Mouse (Mus musculus) heart, adult 2 months (tissue): ENCODE measurements at regions not wholly inside any gene's neighbourhood (a gene's known extent, or its start where the extent isn't known, plus 50 kb on each side); places are given as distances from the start of the nearest gene placed in this dataset.

Experiments used
- DNase-seq, 2 experiments: peaks; one replicate each; pipeline ENCODE4 v3.0.0; 2021
- H3K27ac ChIP-seq: fragments of 200-600 bp; 2 replicates; pipeline ENCODE4 v1.8.1; 2022
- H3K27me3 ChIP-seq: fragments of 200-500 bp; 2 replicates; pipeline ENCODE4 v1.6.1; 2012; ENCODE audit warnings: mild to moderate bottlenecking, low read length, inconsistent platforms, mixed read lengths; ENCODE audit not compliant: control insufficient read depth, insufficient read depth
- H3K36me3 ChIP-seq: fragments of 200-500 bp; 2 replicates; pipeline ENCODE4 v1.6.1; 2012; ENCODE audit warnings: low read length, inconsistent platforms; ENCODE audit not compliant: control insufficient read depth, insufficient read depth
- H3K4me1 ChIP-seq: fragments of 200-500 bp; 2 replicates; pipeline ENCODE4 v1.6.1; 2011; ENCODE audit warnings: low read length; ENCODE audit not compliant: control insufficient read depth, insufficient read depth
- H3K4me3 ChIP-seq: fragments of 200-600 bp; 2 replicates; pipeline ENCODE4 v1.8.1; 2022
- H3K79me2 ChIP-seq: fragments of 200-500 bp; replicated peaks from 2 replicates; pipeline ENCODE4 v1.6.1; 2012; ENCODE audit warnings: mild to moderate bottlenecking, inconsistent platforms, low read length, moderate library complexity, mixed read lengths; ENCODE audit not compliant: control insufficient read depth, insufficient read depth
- H3K9ac ChIP-seq: fragments of 200-500 bp; 2 replicates; pipeline ENCODE4 v1.6.1; 2012; ENCODE audit warnings: low read depth, mild to moderate bottlenecking, control low read depth, inconsistent platforms, low read length, mixed read lengths
- CTCF ChIP-seq: fragments of 200-600 bp; IDR thresholded peaks from 2 replicates; pipeline ENCODE4 v1.8.1; 2022; ENCODE audit warnings: antibody characterized with exemption, mild to moderate bottlenecking, moderate library complexity
- EP300 ChIP-seq: fragments of 200-500 bp; IDR thresholded peaks from 2 replicates; pipeline ENCODE4 v1.6.1; 2011; ENCODE audit warnings: low read depth, low read length, control low read depth; ENCODE audit not compliant: insufficient read depth
- POLR2A ChIP-seq: fragments of 200-500 bp; IDR thresholded peaks from 2 replicates; pipeline ENCODE4 v1.6.1; 2011; ENCODE audit warnings: mild to moderate bottlenecking, low read depth, low read length, control low read depth; ENCODE audit not compliant: insufficient read depth
- WGBS: fragments of 180-500 bp; shearing (Covaris S2); methylation state at CpG from one replicate; pipeline ENCODE4 v1.1.7; 2018; 5-methylcytosine and 5-hydroxymethylcytosine counted together
- intact Hi-C: fragments of 180-260 bp; cut with DNase I; formaldehyde crosslinking; loops from one replicate; pipeline ENCODE4 v1.15.1; 2025

- no peaks in the 10 kb centered on the region for H3K36me3 ChIP-seq
- H3K4me3 ChIP-seq = no peak overlapping the region
- WGBS = 71% methylated on average over 8 of the region's 8 CpGs
- H3K27me3 ChIP-seq = no peaks in the 10 kb centered on the region
- intact Hi-C loops = no loop called here
- no peak overlapping the region for H3K9ac ChIP-seq
- no peak for DNase-seq
- no peak overlapping the region for H3K27ac ChIP-seq
- H3K79me2 ChIP-seq = no peaks in the 10 kb centered on the region
- no peak for TF ChIP-seq EP300
- no peak for TF ChIP-seq CTCF
- TF ChIP-seq POLR2A = no peak
- H3K4me1 ChIP-seq = peaks cover 1% of the 10 kb centered on the region; the same call in 1 of the 2 replicates
Measured at GRCm38 (mm10) chr11:32993439-32993838, 153.8 kb downstream of the Fgf18 start.

DNA sequence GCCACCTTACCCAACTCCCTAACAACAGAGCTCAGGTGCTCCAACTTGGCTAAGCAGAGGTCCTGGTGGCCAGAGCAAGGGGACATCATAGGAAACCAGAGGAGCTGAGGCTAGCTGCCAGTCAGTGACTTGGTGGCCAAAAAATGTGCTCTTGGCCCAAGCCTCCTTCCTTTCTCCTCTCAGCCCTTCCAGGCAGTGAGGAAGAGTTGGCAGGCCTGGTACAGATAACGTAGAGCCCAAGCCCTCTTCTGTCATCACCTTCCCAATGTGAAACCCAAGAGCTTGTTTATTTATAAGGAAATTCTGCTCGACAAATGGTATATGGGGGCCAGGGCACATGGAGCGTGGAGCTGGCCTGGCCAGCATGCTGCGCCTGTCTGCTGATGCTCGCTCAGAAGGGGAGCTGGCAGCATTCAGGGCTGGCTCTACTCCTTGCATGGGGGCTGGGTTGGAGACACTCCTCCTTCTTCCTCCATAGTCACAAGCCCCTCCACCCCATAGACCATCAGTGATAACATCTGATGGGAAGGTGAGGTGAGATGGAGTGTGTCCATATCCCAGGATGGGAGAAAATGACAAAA lies 156.1 kb downstream of the Fgf18 start:
- H3K4me3 ChIP-seq = no peak overlapping the region
- H3K27me3 ChIP-seq = no peaks in the 10 kb centered on the region
- intact Hi-C loops = no loop called here
- no peak overlapping the region for H3K27ac ChIP-seq
- no peaks in the 10 kb centered on the region for H3K36me3 ChIP-seq
- peaks cover 1% of the 10 kb centered on the region; the same call in 1 of the 2 replicates for H3K4me1 ChIP-seq
- WGBS = 49% methylated on average over 5 of the region's 5 CpGs
- no peaks in the 10 kb centered on the region for H3K79me2 ChIP-seq
- no peak overlapping the region for H3K9ac ChIP-seq
- peak in 1 of 2 experiments; percentile 44 for DNase-seq
- TF ChIP-seq CTCF (no peak), EP300 (no peak), POLR2A (no peak)

GRCm38 (mm10) chr11:32990201-32990600 lies 157.0 kb downstream of the Fgf18 start:
- Histone ChIP-seq H3K79me2 (no peaks in the 10 kb centered on the region), H3K36me3 (no peaks in the 10 kb centered on the region), H3K4me3 (no peak overlapping the region), H3K27me3 (no peaks in the 10 kb centered on the region), H3K27ac (no peak overlapping the region), H3K9ac (no peak overlapping the region), H3K4me1 (peaks cover 1% of the 10 kb centered on the region; the same call in 1 of the 2 replicates)
- TF ChIP-seq CTCF = no peak
- no peak for TF ChIP-seq POLR2A
- TF ChIP-seq EP300 = no peak
- DNase-seq = no peak
- intact Hi-C loops = no loop called here
- 69% methylated on average over 12 of the region's 12 CpGs for WGBS

DNA sequence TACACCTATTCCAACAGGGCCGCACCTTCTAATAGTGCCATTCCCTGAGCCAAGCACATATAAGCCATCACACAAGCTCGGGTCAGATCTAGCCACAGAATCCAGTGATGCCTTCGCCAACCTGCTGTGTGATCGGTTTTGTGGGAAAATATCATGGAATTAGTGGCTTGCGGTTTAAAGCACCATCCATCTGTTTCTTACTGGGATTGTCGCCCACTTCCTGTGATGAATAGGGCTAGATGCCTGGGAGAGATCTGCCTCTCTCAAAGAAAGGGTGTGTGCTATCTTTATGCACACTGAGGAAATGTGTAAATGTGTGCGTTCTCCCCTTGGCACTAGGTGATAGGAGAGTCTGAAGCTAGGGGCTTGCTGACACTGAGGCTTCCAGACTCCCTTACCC lies 154.5 kb upstream of the Smim23 start:
- no peaks in the 10 kb centered on the region for H3K36me3 ChIP-seq
- no peak overlapping the region for H3K4me3 ChIP-seq
- WGBS = 86% methylated on average over 7 of the region's 7 CpGs
- no peak overlapping the region for H3K27ac ChIP-seq
- TF ChIP-seq EP300 (no peak), CTCF (no peak), POLR2A (no peak)
- intact Hi-C loops = no loop called here
- no peaks in the 10 kb centered on the region for H3K4me1 ChIP-seq
- H3K27me3 ChIP-seq = no peaks in the 10 kb centered on the region
- DNase-seq = no peak
- H3K79me2 ChIP-seq = no peaks in the 10 kb centered on the region
- no peak overlapping the region for H3K9ac ChIP-seq

- intact Hi-C loops = no loop called here
- Histone ChIP-seq H3K79me2 (no peaks in the 10 kb centered on the region), H3K4me1 (no peaks in the 10 kb centered on the region), H3K4me3 (no peak overlapping the region), H3K9ac (no peak overlapping the region), H3K27me3 (no peaks in the 10 kb centered on the region), H3K36me3 (no peaks in the 10 kb centered on the region), H3K27ac (no peak overlapping the region)
- 79% methylated on average over 2 of the region's 2 CpGs for WGBS
- no peak for DNase-seq
- no peak for TF ChIP-seq CTCF
- TF ChIP-seq EP300 = no peak
- TF ChIP-seq POLR2A = no peak
Measured at GRCm38 (mm10) chr11:32976572-32976971, 152.2 kb upstream of the Smim23 start.

DNA sequence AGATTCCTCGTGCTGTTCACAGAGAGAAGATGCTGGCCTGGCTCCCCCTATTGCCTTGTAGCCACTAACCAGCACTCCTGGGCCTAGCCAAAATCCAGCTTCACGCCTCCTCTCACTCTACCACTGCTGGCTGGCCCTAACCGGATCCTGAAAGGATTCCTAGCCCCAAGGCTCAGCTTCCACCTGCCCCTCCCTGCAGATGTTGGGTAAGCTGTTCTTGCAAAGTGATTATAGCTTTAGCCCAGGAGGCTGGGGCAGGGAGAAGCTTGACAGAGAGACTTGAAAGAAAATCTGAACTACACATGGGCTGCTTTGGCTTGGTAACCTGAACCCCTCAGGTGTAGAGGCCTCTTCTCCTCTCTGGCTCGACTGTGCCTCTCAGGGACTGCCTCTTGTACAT lies 149.0 kb upstream of the Smim23 start:
- WGBS = 81% methylated on average over 4 of the region's 4 CpGs
- H3K27ac ChIP-seq = no peak overlapping the region
- H3K4me3 ChIP-seq = no peak overlapping the region
- no peak overlapping the region for H3K9ac ChIP-seq
- TF ChIP-seq EP300 = no peak
- TF ChIP-seq CTCF = no peak
- TF ChIP-seq POLR2A = no peak
- no peaks in the 10 kb centered on the region for H3K79me2 ChIP-seq
- H3K36me3 ChIP-seq = no peaks in the 10 kb centered on the region
- intact Hi-C loops = no loop called here
- H3K27me3 ChIP-seq = no peaks in the 10 kb centered on the region
- H3K4me1 ChIP-seq = no peaks in the 10 kb centered on the region
- no peak for DNase-seq
